Mouse (Mus musculus) cerebellum, postnatal 36 days (tissue): ENCODE measurements around the gene Crybb1.

Experiments used
- DNase-seq, 2 experiments: peaks; one replicate each; pipeline ENCODE4 v3.0.0; 2021 to 2022; ENCODE audit warnings: mixed read lengths in 2 of 2

Gene Crybb1

DNA sequence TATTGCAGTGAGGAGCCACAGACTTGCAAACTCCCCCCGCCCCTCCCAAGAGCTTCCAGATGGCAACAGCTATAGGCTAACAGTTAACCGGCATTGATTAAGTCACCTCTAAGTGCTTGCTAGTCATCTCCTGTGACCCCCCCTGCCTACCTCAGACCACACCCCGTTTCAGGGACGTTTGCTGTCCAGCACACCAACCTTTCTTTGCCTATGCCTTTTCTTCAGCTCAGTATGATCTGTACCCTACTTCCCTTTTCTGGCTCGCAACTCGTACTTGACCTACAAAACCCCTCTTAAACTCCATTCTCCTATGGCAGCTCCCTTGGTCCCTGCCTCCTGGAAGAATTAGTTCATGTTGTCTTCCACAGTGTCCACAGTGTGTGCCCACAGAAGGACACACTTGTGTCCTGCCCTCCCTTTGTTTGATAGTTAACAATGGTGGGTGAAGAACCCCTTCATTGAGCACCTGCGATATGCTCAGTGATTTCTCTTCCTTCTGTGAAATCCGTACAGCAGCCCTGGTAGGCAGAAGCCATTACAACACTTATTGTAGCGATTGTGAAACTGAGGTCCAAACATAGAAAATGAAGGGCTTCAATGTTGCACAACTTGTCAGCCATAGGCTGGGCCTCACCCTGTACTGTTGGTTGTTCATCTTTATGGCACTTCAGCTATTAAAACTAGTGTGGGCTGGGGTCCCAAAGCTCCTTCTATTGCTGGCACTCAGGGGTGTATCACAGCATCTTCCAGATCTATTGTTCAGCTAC is 10.6 kb downstream of the Crybb1 start:
- DNase-seq = no peak

DNA sequence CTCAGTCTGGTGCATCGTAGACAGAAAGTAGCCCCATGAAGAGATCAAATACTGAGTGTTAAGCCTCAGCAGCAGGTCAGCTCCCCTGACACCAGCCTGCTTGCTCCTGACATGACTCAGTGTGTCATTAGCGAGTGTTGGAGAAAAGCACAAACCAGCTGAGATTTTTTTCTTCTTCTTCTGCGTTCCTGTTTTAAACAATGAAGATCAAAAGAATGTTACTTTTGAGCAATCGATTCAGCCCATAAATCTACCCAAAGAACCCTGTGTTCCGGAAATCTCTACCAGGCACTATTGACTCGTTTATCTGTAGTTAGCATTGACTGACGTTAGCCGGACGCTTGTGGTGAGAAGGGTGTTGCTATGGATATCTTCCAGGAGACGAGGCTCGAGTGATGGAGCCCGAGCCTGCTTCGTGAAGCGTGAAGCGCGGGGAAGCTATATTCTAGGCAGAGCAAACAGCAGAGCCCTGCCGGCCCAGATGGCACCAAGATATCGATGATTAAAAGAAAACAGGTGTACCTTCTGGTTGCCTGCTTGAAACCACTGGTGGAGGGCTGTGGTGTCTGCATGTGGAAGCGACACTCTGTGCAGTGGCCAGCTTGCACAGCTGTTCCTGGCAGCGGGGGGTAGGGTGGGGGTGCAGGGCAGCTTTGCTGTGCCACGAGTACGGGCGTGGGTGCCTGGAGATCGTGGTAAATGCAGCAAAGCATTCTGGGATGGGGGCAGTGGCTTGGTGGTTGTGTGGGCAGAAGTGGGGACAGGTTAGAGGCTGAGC is 15.3 kb downstream of the Crybb1 start:
- DNase-seq = no peak

DNA sequence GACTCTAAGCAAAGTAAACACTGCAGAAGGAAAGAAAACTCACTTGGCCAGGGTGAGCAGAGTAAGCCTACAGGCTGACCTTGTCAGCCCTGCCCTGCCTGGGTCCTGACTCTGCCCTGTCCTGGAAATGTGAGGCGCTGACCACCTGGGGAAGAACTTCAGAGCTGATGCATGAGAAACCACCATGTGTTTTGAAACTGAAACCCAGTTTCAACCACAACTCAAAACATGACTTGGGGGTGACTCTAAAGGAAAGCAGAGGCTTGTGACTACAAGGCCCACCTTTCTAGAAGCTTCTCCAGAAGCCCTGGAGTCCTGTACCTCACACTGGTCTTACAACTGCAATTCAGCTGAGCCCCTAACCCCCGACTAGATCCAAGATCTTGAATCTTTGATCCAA is 17.3 kb downstream of the Crybb1 start:
- DNase-seq = no peak

DNA sequence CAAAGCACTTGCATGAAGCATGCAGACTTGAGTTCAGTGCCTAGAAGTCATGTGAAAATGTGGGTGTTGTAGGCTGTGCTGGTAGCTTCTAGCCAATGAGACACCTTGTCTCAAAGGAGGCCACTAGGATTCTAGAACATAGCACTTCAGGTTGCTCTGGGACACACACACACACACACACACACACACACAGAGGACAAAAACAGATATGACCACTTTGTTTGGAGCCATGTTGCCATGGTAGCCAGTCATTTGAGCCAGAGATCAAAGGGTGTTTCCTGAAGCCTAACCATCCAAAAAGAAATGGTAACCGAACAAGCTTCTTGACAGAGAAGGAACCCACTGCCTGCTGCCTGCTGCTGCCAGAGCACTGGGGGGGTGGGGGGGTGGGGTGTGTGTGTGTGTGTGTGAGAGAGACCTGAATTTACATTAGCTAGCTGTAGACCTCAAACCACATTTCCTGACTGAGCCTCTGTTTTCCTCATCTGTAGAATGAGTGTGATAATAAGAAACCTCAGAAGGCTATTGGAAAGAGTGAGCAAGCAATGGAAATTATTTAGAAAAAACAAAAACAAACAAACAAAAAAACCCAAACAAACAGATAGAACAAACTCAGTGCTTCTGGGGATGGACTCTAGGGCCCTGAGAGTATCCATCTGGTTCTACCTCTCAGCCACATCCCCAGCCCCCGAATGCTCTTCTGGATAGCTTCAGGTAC is 18.3 kb downstream of the Crybb1 start:
- DNase-seq = no peak

DNA sequence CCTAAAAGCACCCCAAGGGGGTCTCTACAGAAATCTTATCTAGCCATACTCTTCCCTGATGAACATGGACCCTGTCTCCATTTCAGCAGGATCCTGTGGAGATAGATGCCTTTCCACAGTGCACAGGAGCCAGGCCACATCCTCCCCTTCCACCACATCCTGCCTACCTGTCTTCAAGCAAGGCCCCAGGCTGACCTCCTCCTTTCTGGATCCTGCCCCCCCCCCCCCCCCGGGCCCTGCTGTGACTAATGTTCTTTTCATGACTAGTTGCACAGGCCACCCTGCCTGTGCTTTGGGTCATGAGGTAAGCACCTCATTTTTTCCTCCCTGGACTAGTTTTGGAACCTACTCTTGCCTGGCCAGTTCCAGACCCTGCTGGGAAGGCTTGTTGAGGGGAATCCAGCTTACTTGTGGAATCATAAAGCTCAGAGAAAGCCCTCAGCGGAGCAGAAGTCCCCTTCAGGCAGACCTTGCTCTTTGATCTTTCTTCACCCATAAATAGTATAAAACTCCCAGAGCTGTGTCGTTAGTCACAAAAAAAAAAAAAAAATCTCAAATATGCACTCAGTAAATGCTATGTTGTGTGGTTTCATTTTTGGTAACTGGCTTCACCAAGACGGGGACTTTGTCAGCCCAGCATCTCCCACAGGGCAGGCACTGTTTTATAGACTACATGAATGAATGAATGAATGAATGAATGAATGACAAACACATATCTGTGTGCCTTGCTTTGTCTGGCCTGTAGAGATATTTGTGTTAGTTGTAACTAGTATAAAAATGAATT is 19.6 kb downstream of the Crybb1 start:
- no peak for DNase-seq

DNA sequence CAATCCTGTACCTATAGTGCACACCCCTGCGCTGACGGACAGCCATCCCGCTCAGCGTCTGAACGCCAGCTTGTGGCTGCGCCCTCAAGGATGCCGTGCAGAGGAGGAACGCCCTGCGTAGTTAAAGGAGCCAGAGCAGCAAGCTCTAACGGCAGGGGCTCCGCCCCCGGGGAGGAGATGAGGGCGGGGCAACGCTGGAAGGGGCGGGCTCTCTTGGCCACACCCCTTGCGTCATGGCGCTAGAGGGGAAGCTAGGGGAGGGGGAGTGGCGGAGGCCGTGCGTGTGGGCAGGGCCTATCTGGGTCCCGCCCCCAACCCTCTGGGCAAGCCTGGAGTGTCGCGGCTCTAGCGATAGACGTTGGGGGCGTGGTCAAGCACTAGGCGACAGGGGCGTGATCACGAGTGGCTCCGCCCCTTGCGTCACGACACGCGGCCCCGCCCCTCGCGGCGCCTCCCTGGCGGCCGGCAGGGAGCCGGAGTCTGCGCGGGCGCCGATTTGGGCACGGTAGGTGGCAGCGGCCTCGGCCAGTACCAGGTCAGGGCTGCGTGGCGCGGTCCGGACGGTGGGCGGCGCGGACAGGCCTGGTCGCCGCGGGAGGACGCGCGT is 20.8 kb downstream of the Crybb1 start, which contains the start of gene Tpst2:
TSS of gene Tpst2 (plus strand) at position 425 of the 607 bp plus-strand sequence.
- DNase-seq = peak; percentile 99 to 100

DNA sequence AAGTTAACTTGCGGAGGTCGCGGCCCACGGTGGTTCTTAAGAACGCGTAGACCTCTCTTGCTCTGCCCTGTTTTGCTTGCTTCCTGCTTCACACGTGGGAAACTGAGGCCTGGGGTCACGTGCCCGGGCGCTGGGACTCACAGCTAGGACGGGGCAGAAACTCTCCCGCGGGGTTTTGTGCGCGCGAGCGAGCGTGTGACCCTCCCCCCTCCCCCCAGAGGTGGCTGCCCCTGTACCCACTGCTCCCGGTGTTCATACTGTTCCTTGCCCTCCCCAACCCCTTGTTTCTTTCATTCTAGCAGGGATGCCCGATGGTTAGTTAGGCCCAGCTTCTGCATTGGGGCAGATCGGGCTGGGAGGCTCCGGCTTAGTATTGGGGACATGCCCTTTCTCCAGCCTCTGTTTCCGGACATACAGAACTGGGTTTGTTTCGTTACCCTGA is 21.3 kb downstream of the Crybb1 start:
- DNase-seq = no peak

DNA sequence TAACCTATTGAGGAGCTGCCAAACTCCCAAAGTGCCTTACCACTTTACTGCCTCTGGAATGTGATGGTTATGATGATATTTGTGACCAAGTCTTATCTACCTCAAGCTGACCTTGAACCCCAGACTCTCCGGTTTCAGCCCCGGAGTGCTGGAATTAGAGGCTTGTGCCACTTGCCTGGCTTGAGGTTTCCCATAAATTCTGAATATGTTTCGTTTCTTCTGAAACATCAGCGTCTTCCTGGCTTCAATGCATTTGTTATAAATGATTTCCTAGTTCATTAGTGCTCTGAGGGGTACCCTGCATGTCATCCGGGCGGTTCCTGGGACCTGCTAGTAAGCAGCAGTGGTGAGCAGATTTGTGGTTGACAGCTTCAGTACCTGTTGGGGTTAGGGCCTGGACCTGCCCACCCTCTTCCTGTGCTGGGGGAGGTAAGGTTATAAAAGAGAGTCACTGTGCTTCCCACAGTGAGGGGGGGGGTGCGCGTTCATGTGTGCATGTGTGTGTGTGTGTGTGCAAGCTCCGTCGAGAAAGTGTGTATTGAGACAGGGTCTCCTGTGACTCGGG is 22.4 kb downstream of the Crybb1 start:
- no peak for DNase-seq

DNA sequence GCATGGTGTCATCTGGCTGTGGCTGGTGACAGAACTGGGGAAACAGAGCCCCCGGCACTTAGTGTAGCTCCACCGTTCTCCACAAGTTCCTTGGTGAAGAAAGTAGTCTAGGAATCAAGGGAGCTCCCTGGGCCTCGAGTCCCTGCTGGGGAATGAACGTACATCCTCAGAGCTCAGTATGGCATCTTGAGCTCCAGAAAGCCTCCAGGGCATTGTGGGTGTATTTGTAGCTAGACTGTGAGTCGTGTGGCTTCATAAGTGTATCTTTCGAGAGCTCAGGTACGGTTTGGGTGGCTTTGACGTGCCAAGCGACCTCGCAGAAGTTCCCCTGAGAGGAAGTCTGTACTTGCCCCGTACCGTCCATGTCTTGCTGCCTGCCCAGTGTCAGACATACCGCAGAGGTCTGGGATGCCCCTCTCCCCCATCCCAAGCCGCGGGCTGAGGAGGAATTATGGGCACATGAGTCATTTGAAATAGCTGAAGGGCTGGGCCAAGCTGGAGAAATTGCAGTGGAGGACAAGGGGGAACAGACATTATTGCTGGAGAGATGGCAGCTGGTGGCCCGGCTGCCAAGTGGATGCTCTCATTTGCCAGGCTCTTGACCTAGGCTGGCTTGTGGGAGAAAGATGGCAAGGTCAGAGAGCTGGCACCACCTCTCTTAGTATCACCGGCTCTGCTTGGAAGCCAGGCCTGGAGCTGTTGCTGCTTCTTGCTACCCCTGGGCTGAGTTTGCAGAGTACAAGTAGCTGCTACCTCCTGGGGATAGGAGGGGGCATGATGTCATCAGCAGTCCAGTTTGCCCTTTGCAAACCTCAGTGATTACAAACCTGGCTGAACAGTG is 23.8 kb downstream of the Crybb1 start:
- DNase-seq = peak in 1 of 2 experiments; percentile 39

DNA sequence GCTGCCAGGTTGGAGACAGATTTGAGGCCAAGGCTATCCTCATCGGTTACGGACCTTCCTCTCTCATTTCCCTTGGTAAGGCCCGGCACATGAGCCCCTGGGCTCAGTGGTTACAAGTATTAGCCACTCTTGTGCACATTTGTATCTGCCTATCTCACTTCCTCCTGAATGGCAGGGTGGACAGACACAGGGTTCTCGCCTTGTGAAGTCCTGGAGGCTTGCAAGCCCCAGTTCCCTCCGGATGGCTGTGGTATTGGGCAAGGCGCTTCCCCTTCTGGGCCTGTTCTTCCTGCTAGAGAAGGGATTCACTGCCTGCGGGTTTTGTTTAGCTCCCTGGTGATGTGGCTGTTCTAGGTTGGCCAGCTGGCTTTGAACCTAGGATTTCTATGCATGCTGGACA is 24.5 kb downstream of the Crybb1 start:
- no peak for DNase-seq

DNA sequence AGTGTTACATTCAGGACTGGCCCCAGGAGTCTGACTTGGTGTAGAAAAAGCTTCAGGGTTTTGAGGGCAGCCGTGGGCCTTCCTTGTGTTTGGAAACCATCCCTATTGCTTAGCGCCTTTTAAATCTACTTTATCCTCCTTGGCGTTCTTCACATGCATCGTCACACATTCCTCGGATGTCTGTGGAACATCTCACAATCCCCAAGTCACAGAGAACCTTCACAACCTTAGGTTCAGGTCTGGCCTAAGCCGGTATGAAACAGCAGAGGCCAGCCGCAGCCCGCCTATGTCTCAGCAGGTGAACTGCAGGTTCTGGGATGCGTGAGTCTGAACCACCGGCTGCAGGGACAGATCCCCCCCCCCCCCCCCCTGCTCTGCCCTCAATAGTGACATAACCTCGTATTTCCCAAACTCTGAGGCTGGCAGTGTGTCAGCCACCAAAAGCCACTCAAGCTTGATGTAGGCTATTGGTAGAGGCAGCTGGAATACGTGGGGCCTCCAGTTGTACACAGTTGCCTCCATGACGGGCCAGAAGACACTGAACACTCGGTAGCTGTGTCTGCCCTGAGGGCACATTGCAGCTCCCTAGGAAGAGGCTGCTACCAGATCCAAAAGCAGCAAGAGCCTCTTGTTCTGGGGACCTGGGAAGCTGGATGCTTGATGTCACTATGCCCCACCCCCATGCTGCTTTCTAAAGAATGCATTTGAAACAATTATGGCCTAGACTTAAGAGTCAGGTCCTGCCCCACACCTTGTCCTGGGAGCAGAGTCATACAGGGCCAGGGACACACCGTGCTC is 25.4 kb downstream of the Crybb1 start:
- no peak for DNase-seq

DNA sequence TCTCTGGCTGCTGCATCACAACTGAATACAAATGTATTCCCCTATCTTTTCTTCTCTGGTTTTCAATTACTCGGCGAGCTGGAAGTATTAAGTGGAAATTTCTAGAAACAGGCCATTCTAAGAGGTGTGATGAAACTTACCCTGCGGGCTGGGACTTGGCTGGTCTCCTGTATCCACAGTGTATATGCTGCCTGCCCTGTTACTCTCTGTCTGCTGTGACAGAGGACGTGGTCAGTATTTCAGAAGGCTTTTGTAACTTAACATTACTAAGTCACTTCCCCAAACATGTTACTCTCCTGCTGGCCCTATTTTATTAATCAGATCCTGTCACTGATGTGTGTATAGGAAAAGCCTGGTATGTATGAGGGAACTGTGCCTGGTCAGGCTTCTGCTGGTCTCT is 26.1 kb downstream of the Crybb1 start:
- DNase-seq = no peak

DNA sequence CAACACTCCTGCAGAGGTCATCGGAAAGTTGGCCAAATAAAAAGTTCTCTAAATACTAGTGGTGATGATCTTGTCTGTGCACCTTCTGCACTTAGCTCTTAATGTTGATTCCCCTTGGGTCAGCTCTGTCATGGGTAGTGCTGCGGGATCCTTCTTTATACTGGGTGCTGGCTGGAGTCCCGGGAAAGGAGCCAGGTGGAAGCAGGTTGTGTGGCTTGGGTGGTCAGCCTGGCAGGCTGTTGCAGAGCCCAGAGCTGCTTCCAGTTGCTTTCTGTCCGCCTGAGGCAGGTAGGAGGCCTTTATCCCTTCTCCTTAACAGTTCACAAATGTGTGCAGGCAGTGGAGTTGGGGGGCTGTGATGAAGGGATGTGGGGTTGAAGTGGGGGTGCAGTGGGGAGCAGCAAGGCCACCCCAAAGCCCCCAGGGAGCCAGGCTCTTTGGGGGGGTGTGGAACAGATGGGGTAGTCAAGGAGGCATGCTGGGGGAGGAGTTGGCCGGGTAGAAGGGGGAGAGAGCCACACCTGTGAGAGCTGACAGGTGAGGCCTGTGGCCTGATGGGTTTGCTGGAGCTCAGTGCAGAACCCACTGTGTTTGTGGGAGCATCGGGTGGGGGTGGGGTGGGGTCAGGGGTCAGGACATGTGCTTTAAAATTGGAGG is 26.6 kb downstream of the Crybb1 start:
- no peak for DNase-seq

DNA sequence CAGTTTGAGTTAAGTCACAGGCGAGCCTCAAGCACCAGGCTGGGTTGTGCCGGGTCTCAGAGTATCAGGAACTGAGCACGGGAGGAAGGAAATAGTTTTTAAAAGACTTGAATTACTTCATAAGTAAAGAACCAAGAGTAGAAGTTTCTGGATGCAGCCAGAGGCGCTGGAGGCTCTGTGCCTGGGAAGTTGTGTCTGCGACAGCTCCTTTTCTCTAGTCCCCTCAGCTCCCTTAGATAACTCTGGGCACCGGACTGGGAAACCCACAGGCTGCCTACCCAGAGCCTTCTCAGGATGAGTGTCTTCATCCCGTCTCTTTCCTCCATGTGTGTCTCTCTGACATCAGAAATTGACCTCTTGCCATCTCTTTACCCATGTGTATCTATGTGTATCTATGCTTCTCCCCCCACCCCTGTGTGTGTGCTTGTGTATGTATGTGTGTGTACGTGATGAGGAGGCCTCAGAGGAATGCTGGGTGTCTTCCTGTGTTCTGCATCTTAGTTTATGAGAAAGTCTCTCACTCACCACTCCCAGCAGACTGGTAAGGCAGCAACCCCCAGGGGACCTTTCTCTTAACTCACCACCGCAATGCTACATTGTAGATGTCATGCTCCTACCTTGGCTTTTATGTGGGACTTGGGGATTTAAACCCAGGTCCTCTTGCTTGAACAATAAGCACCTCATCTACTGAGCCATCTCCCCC is 27.3 kb downstream of the Crybb1 start:
- no peak for DNase-seq

DNA sequence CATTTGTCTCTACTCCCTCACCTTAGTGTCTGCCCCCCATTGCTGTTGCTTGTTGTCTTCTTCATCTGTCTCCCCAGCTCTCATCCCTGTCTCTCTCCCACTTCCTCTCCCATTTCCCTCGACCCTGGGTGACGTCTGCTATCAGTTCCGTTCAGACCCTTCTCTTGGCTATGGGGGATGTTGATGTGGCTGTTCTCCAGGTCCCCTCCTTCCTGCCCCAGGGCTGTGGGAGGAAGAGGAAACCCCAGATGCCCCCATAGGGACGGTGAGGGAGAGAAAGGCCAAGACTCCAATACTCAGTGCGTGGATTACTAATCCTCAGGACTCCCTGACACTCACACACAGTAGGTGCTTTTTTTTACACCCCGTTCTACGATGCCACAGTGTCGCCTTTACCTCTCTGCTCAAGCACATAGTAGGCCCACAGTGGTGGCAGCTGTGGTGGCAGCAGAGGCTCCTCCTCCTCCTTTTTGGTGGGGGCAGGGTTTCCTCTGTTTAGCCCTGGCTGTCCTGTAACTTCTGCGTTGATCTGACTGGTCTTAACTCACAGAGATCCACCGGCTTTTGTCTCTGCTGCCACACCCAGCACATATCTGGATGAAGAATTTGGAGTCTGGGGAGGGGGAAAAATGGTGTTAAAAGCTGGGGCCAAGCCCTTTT is 28.1 kb downstream of the Crybb1 start:
- no peak for DNase-seq

DNA sequence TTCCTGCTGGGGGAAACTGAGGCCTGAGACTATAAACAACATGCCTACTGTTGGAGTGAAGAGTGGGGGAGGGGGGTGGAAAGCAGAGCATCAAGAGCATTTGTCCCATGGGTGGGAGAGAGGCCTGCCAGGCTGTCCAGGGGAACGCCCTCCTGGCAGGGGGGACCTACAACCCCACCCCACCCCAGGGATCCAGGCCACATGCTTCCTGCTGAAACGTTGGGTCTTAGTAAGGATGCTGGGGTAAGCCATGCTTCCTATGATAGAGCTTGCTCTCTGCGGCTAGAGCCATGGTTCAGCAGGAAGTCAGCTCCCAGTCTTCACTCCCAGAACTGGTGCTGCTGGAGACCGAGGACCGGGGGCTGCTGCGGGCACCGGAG is 28.6 kb downstream of the Crybb1 start:
- no peak for DNase-seq

DNA sequence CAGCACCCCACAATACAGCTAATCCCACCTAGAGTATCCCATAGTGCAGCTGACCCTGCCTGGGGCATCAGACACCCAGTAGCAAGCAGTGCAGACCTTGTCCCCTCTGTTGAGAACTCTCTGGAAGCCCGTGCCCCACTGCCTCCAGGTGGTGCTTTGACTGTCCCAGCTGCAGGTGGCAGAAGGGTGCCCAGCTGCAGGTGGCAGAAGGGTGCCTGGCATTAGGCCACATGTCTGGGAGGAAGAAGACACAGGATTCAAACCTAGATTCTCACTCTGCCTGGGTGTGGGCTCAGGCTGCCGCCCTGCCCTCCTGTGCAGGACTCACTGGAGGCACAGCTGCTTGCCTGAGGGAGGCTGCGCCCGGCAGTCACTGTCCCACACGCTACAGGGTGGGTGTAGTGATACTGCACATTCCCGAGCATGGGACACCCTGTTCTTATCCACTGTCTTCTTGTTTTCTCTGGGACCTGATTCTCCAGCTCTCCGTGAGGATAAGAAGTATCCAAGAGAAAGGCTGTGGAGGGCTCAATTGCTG is 30.0 kb downstream of the Crybb1 start:
- DNase-seq = peak in 1 of 2 experiments; percentile 39

DNA sequence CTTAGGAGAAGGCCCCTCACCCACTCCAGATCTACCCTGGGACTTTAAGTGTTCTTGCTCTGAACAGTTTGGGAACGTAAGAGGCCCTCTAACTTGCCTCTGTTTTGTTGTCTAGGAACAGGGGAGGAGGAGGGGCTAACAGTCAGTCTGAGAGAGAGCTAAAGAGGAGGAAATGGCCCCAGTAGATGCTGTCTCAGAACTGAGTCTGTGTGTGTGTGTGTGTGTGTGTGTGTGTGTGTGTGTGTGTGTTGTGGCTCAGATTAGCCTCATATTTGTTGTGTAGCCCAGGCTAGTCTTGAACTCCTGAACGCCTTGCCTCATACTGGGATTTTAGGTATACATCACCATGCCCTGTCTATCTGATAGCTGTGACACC is 31.0 kb downstream of the Crybb1 start:
- no peak for DNase-seq
